Mouse (Mus musculus): Measurements from ENCODE around the gene Ccdc124. TPM values are rescaled to one million over a fixed set of nuclear protein-coding genes. Genes with fewer than 3 reads are reported as not detected.
"Not testable (repeated sequence)": the region's sequence is repeated elsewhere in the genome, so short reads cannot be mapped to it uniquely, and the experiment has no call there.

Gene Ccdc124
- total RNA-seq, 1 experiment from 2014 or later, result 54.6 TPM

- DNase-seq, result not testable (repeated sequence)
These were observed 22.0 kb upstream of the Ccdc124 start for GRCm38 (mm10) chr8:70895571-70896259.

GRCm38 (mm10) chr8:70894771-70895545, 21.2 kb upstream of the Ccdc124 start:
- DNase-seq, result no peak

- DNase-seq, result no peak
These were observed 20.6 kb upstream of the Ccdc124 start for GRCm38 (mm10) chr8:70894385-70894720.

GRCm38 (mm10) chr8:70893656-70894384, 20.1 kb upstream of the Ccdc124 start:
- DNase-seq, result peak; percentile 75

- no peak for DNase-seq
These were observed 19.3 kb upstream of the Ccdc124 start for GRCm38 (mm10) chr8:70892896-70893655.

GRCm38 (mm10) chr8:70892022-70892895, 18.5 kb upstream of the Ccdc124 start, which contains the start of gene Slc5a5:
Gene Slc5a5 (minus strand): TSS chr8:70892757.
- DNase-seq, result no peak

- no peak for DNase-seq
These were observed 17.6 kb upstream of the Ccdc124 start for GRCm38 (mm10) chr8:70891356-70891755.

- DNase-seq, result no peak
These were observed 16.9 kb upstream of the Ccdc124 start for GRCm38 (mm10) chr8:70890656-70891055.

- no peak for DNase-seq
These were observed 13.9 kb upstream of the Ccdc124 start for GRCm38 (mm10) chr8:70887669-70888068.

GRCm38 (mm10) chr8:70885612-70886011, 11.9 kb upstream of the Ccdc124 start:
- peak; percentile 47 for DNase-seq

GRCm38 (mm10) chr8:70884683-70885082, 10.9 kb upstream of the Ccdc124 start:
- no peak for DNase-seq

- DNase-seq, result no peak
These were observed 10.5 kb upstream of the Ccdc124 start for GRCm38 (mm10) chr8:70884186-70884585.

GRCm38 (mm10) chr8:70880546-70880945, 6.8 kb upstream of the Ccdc124 start:
- no peak for DNase-seq

- DNase-seq, result peak; percentile 51
These were observed 6.4 kb upstream of the Ccdc124 start for GRCm38 (mm10) chr8:70880126-70880525.

GRCm38 (mm10) chr8:70879500-70879899, 5.8 kb upstream of the Ccdc124 start:
- no peak for DNase-seq

- DNase-seq, result no peak
These were observed 4.4 kb upstream of the Ccdc124 start for GRCm38 (mm10) chr8:70878178-70878577.

GRCm38 (mm10) chr8:70876382-70876781, 2.6 kb upstream of the Ccdc124 start:
- DNase-seq, result no peak

- no peak for DNase-seq
These were observed 706 bp upstream of the Ccdc124 start for GRCm38 (mm10) chr8:70874441-70874840.

- no peak for DNase-seq
These were observed 932 bp downstream of the Ccdc124 start for GRCm38 (mm10) chr8:70872643-70873363.

GRCm38 (mm10) chr8:70871195-70871807, 2.4 kb downstream of the Ccdc124 start:
- DNase-seq, result no peak
